Mouse (Mus musculus) cerebellum, adult 9-11 months (tissue): Measurements from ENCODE around the gene Stau1.

Experiments
- DNase-seq: peaks from one replicate; pipeline ENCODE4 v3.0.0; 2022

Gene Stau1

GRCm38 (mm10) chr2:166983351-166983894 is 12.7 kb downstream of the Stau1 start:
- DNase-seq: no peak

GRCm38 (mm10) chr2:166980161-166980560 is 15.9 kb downstream of the Stau1 start:
- no peak for DNase-seq

GRCm38 (mm10) chr2:166977490-166977889 is 18.6 kb downstream of the Stau1 start:
- DNase-seq: no peak

GRCm38 (mm10) chr2:166976356-166976755 is 19.7 kb downstream of the Stau1 start:
- DNase-seq: no peak

GRCm38 (mm10) chr2:166974177-166974872 is 21.8 kb downstream of the Stau1 start:
- no peak for DNase-seq

GRCm38 (mm10) chr2:166973153-166973552 is 22.9 kb downstream of the Stau1 start:
- DNase-seq: no peak

GRCm38 (mm10) chr2:166964773-166965172 is 31.3 kb downstream of the Stau1 start:
- DNase-seq: no peak

- DNase-seq: no peak
These were observed 32.8 kb downstream of the Stau1 start for GRCm38 (mm10) chr2:166963257-166963656.

- DNase-seq: peak; percentile 46
These were observed 35.3 kb downstream of the Stau1 start for GRCm38 (mm10) chr2:166960648-166961330.

GRCm38 (mm10) chr2:166956805-166957204 is 39.3 kb downstream of the Stau1 start:
- peak; percentile 72 for DNase-seq

GRCm38 (mm10) chr2:166952151-166952550 is 43.9 kb downstream of the Stau1 start:
- no peak for DNase-seq

GRCm38 (mm10) chr2:166950853-166951648 is 45.0 kb downstream of the Stau1 start:
- DNase-seq: peak; percentile 36

- no peak for DNase-seq
These were observed 47.2 kb downstream of the Stau1 start for GRCm38 (mm10) chr2:166948936-166949335.

GRCm38 (mm10) chr2:166948246-166948645 is 47.9 kb downstream of the Stau1 start:
- no peak for DNase-seq

- no peak for DNase-seq
These were observed 50.6 kb downstream of the Stau1 start for GRCm38 (mm10) chr2:166945456-166945855.

- DNase-seq: no peak
These were observed 51.8 kb downstream of the Stau1 start for GRCm38 (mm10) chr2:166944346-166944745.

GRCm38 (mm10) chr2:166943146-166943545 is 53.0 kb downstream of the Stau1 start:
- DNase-seq: no peak

- DNase-seq: peak; percentile 33
These were observed 59.9 kb downstream of the Stau1 start for GRCm38 (mm10) chr2:166936166-166936565.

GRCm38 (mm10) chr2:166935582-166935981 is 60.5 kb downstream of the Stau1 start:
- no peak for DNase-seq

GRCm38 (mm10) chr2:166934416-166934815 is 61.7 kb downstream of the Stau1 start:
- DNase-seq: no peak

GRCm38 (mm10) chr2:166933943-166934342 is 62.2 kb downstream of the Stau1 start:
- no peak for DNase-seq

- DNase-seq: no peak
These were observed 72.1 kb downstream of the Stau1 start for GRCm38 (mm10) chr2:166923971-166924370.

- no peak for DNase-seq
These were observed 85.6 kb downstream of the Stau1 start for GRCm38 (mm10) chr2:166910536-166910935.
